In the genomic region with DNA sequence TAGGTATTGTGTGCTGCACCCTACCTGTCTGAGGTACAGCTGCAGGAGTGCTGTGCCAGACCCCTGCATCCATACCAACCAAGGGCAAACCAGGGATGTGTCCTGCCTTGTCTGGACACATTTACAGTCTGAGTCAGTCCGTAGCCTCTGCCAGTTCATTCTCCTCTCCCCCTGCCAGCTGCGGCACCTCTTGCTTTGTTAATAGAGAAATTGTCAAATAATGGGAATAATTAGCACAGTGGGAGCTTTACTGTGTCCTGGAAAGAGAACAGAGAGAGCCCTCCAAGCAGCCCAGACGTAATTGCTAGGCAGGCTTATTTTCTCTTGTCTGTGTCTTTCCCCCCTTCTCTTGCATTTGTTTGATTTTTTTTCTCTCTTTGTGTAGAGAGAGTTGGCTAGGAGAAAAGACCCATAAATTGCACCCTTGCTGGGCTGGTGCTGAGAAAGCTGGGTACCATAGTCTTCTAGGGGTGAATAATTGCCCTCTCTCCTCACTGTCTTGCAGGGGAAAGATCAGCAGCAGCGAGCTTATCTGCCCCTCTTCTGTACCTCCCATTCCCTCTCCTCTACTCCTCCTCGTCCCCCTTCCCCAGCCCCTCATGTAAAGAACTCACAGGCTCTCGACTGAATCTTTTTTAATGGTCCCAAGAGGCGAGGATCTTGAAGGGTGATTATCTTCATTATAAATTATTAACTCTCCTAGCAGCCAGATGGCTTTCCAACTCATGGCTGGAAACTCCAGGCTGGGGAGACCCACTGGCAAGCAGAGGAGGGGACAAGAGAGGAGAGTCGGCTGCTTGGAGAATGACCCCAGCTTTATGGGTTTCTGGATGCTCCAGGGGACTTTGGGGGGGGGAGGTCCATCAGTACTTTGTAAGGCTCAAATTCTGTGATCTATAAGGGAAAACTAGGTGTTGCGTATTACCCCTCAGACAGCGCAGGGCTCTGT, we compare ENCODE assay signal across 17 mouse cellular contexts.
DNase-seq lines count a peak whose midpoint lies in the region; ATAC-seq and TF ChIP-seq lines count a peak whose summit lies in the region.
"Had no signal": no experiment of that assay in that cellular context is flagged by ENCODE, and none has a peak within 500 bp of the region (broad histone marks: within the 10 kb centered on the region; RNA-seq: fewer than 3 reads in every experiment).

No protein-coding gene starts in this region.

- H3K4me2 ChIP-seq in stomach, embryonic 14.5 days (replicated peaks; ENCODE audit: low read depth, low read length): no peak overlapping the region
- H3K4me2 ChIP-seq in stomach, postnatal 0 days (replicated peaks; ENCODE audit: low read depth): no peak overlapping the region
- no peak overlapping the region for H3K4me2 ChIP-seq in forebrain, postnatal 0 days (ENCODE audit: low read depth)
- no peak overlapping the region for H3K4me2 ChIP-seq in midbrain, embryonic 12.5 days (replicated peaks)
- H3K4me2 ChIP-seq: liver, embryonic 15.5 days had no signal

- no peak for DNase-seq in stomach, postnatal 0 days (ENCODE audit: low spot score)
- DNase-seq in forebrain, postnatal 0 days: peak; percentile 33
- DNase-seq in retina, postnatal 1 day: peak; percentile 53
- no peak for DNase-seq in MN1 (ENCODE audit: low spot score)
- no peak for DNase-seq in right cerebral cortex, postnatal 36 days (ENCODE audit: low spot score in 2 of 2)
- DNase-seq: adrenal gland, postnatal 14 days; cerebellum, adult 9-10 months; gastrocnemius, postnatal 25 days; kidney, adult 11 months; lung, postnatal 4 days; thymus, adult 2 months had no signal

- peak; percentile 37; the same call in 1 of the 2 replicates for ATAC-seq in stomach, embryonic 14.5 days (ENCODE audit: insufficient number of reproducible peaks, insufficient read depth, low FRiP score, low read depth)
- no peak for ATAC-seq in stomach, postnatal 0 days (ENCODE audit: low FRiP score, low TSS enrichment)
- peak; percentile 88 for ATAC-seq in forebrain, postnatal 0 days
- peak; percentile 76 for ATAC-seq in midbrain, embryonic 12.5 days (ENCODE audit: low FRiP score, low read depth)
- no peak for ATAC-seq in frontal cortex, adult (ENCODE audit: low TSS enrichment)

- H3K36me3 ChIP-seq in stomach, embryonic 14.5 days (ENCODE audit: control insufficient read depth, insufficient read depth, low read length): no peaks in the 10 kb centered on the region
- no peaks in the 10 kb centered on the region for H3K36me3 ChIP-seq in stomach, postnatal 0 days (ENCODE audit: control insufficient read depth, insufficient read depth, low read length)
- no peaks in the 10 kb centered on the region for H3K36me3 ChIP-seq in forebrain, postnatal 0 days (ENCODE audit: insufficient read depth)
- no peaks in the 10 kb centered on the region for H3K36me3 ChIP-seq in midbrain, embryonic 12.5 days
- H3K36me3 ChIP-seq: liver, embryonic 15.5 days had no signal

- no peaks in the 10 kb centered on the region for H3K27me3 ChIP-seq in stomach, embryonic 14.5 days (ENCODE audit: control insufficient read depth, insufficient read depth, low read length)
- no peaks in the 10 kb centered on the region for H3K27me3 ChIP-seq in stomach, postnatal 0 days (ENCODE audit: control insufficient read depth, insufficient read depth, low read length)
- H3K27me3 ChIP-seq in forebrain, postnatal 0 days (ENCODE audit: insufficient read depth, low read length): no peaks in the 10 kb centered on the region
- H3K27me3 ChIP-seq in midbrain, embryonic 12.5 days: no peaks in the 10 kb centered on the region
- H3K27me3 ChIP-seq: CH12.LX; liver, embryonic 15.5 days had no signal

- no peak overlapping the region for H3K4me3 ChIP-seq in stomach, embryonic 14.5 days (ENCODE audit: low read depth, low read length)
- no peak overlapping the region for H3K4me3 ChIP-seq in stomach, postnatal 0 days (ENCODE audit: low read depth, low read length)
- H3K4me3 ChIP-seq in forebrain, postnatal 0 days (ENCODE audit: low read depth, low read length): no peak overlapping the region
- H3K4me3 ChIP-seq in midbrain, embryonic 12.5 days: no peak overlapping the region
- H3K4me3 ChIP-seq: erythroblast, embryonic 14.5 days; liver, embryonic 15.5 days had no signal

- WGBS in stomach, embryonic 14.5 days: 47% methylated on average over 10 of the region's 10 CpGs
- WGBS in stomach, postnatal 0 days: 41% methylated on average over 10 of the region's 10 CpGs
- 22% methylated on average over 10 of the region's 10 CpGs for WGBS in forebrain, postnatal 0 days
- 38% methylated on average over 10 of the region's 10 CpGs for WGBS in midbrain, embryonic 12.5 days

- TF ChIP-seq EP300 in stomach, postnatal 0 days (optimal IDR thresholded peaks at IDR 0.05): no peak

- no peak overlapping the region for H3K27ac ChIP-seq in stomach, embryonic 14.5 days (ENCODE audit: low read length)
- no peak overlapping the region for H3K27ac ChIP-seq in stomach, postnatal 0 days (replicated peaks)
- H3K27ac ChIP-seq in forebrain, postnatal 0 days (ENCODE audit: low read depth, low read length): peak overlapping the region; percentile 62
- peak overlapping the region; percentile 61 for H3K27ac ChIP-seq in midbrain, embryonic 12.5 days (replicated peaks)
- H3K27ac ChIP-seq: liver, embryonic 15.5 days had no signal

- H3K9me3 ChIP-seq in stomach, embryonic 14.5 days (ENCODE audit: control insufficient read depth, low read depth, low read length): no peaks in the 10 kb centered on the region
- H3K9me3 ChIP-seq in stomach, postnatal 0 days (ENCODE audit: control insufficient read depth, low read length): no peaks in the 10 kb centered on the region
- no peaks in the 10 kb centered on the region for H3K9me3 ChIP-seq in forebrain, postnatal 0 days (ENCODE audit: low read length)
- H3K9me3 ChIP-seq in midbrain, embryonic 12.5 days: no peaks in the 10 kb centered on the region
- H3K9me3 ChIP-seq: liver, embryonic 15.5 days had no signal

- H3K9ac ChIP-seq in stomach, embryonic 14.5 days (replicated peaks; ENCODE audit: low read depth, low read length): no peak overlapping the region
- H3K9ac ChIP-seq in stomach, postnatal 0 days (ENCODE audit: low read length): no peak overlapping the region
- no peak overlapping the region for H3K9ac ChIP-seq in forebrain, postnatal 0 days
- H3K9ac ChIP-seq in midbrain, embryonic 12.5 days (replicated peaks): no peak overlapping the region
- H3K9ac ChIP-seq: liver, embryonic 15.5 days had no signal

- TF ChIP-seq CTCF in stomach, postnatal 0 days (IDR thresholded peaks at IDR 0.05; ENCODE audit: low read depth): no peak
- TF ChIP-seq CTCF in forebrain, postnatal 0 days (IDR thresholded peaks at IDR 0.05; ENCODE audit: low read depth): no peak

- H3K4me1 ChIP-seq in stomach, embryonic 14.5 days (ENCODE audit: control insufficient read depth, insufficient read depth, low read length): no peaks in the 10 kb centered on the region
- no peaks in the 10 kb centered on the region for H3K4me1 ChIP-seq in stomach, postnatal 0 days (replicated peaks; ENCODE audit: control insufficient read depth, insufficient read depth)
- H3K4me1 ChIP-seq in forebrain, postnatal 0 days (ENCODE audit: insufficient read depth): no peaks in the 10 kb centered on the region
- H3K4me1 ChIP-seq in midbrain, embryonic 12.5 days: peaks cover 17% of the 10 kb centered on the region
- H3K4me1 ChIP-seq: liver, embryonic 15.5 days had no signal

Comparison
In these comparisons a context has a peak if more than half of its experiments do, and no peak if none do; other contexts are left out.
1. ATAC-seq: peak in stomach, embryonic 14.5 days (single experiment), forebrain, postnatal 0 days (single experiment) and midbrain, embryonic 12.5 days (single experiment); none in stomach, postnatal 0 days (single experiment) and frontal cortex, adult (single experiment).
2. H3K27ac ChIP-seq: peak in forebrain, postnatal 0 days (single experiment) and midbrain, embryonic 12.5 days (single experiment); none in stomach, embryonic 14.5 days (single experiment) and stomach, postnatal 0 days (single experiment).
3. DNase-seq: peak in forebrain, postnatal 0 days (single experiment) and retina, postnatal 1 day (single experiment); none in stomach, postnatal 0 days (single experiment), MN1 (single experiment) and right cerebral cortex, postnatal 36 days (0 of 2).